Mouse (Mus musculus) intestine, embryonic 15.5 days (tissue): ENCODE measurements around the gene Prkcg. TPM values are rescaled to one million over a fixed set of nuclear protein-coding genes. Genes with fewer than 3 reads are reported as not detected.
"Not testable (repeated sequence)": the region's sequence is repeated elsewhere in the genome, so short reads cannot be mapped to it uniquely, and the experiment has no call there.

Experiments used
- ATAC-seq: fragments of 200-750 bp; cut with Nextera tagmentation; 2 replicates; pipeline ENCODE4 v1.8.0; 2017; ENCODE audit warnings: moderate TSS enrichment, moderate library complexity
- H3K27ac ChIP-seq: fragments of 300-500 bp; sonication (generic); 2 replicates; pipeline ENCODE4 v1.5.1; 2015; ENCODE audit warnings: mild to moderate bottlenecking, inconsistent platforms
- H3K27me3 ChIP-seq: fragments of 300-500 bp; sonication (generic); replicated peaks from 2 replicates; pipeline ENCODE4 v1.6.1; 2015; ENCODE audit warnings: inconsistent platforms
- H3K36me3 ChIP-seq: fragments of 300-500 bp; sonication (generic); 2 replicates; pipeline ENCODE4 v1.6.1; 2015; ENCODE audit warnings: inconsistent platforms
- H3K4me1 ChIP-seq: fragments of 300-500 bp; sonication (generic); replicated peaks from 2 replicates; pipeline ENCODE4 v1.6.1; 2015; ENCODE audit warnings: inconsistent platforms
- H3K4me2 ChIP-seq: fragments of 300-500 bp; sonication (generic); replicated peaks from 2 replicates; pipeline ENCODE4 v1.6.1; 2015; ENCODE audit warnings: mild to moderate bottlenecking, inconsistent platforms
- H3K4me3 ChIP-seq: fragments of 300-500 bp; sonication (generic); replicated peaks from 2 replicates; pipeline ENCODE4 v1.5.1; 2015; ENCODE audit warnings: inconsistent platforms
- H3K9ac ChIP-seq: fragments of 300-500 bp; sonication (generic); 2 replicates; pipeline ENCODE4 v1.6.1; 2015; ENCODE audit warnings: inconsistent platforms
- H3K9me3 ChIP-seq: fragments of 300-500 bp; sonication (generic); 2 replicates; pipeline ENCODE4 v1.6.1; 2016; ENCODE audit warnings: inconsistent platforms
- WGBS: fragments of 180-500 bp; shearing (Covaris S2); methylation state at CpG from one replicate; pipeline ENCODE4 v1.1.7; 2015; 5-methylcytosine and 5-hydroxymethylcytosine counted together
- polyA plus RNA-seq: library from polyadenylated mRNA; unstranded; fragments of >200 nt; fragmentation: Nextera tagmentation; extraction: Ambion mirVana; gene quantifications from 2 replicates; pipeline ENCODE4 v1.2.1, GENCODE M21; 2015

Prkcg gene
- polyA plus RNA-seq, 1 experiment from 2014 or later: 0.45 TPM

DNA sequence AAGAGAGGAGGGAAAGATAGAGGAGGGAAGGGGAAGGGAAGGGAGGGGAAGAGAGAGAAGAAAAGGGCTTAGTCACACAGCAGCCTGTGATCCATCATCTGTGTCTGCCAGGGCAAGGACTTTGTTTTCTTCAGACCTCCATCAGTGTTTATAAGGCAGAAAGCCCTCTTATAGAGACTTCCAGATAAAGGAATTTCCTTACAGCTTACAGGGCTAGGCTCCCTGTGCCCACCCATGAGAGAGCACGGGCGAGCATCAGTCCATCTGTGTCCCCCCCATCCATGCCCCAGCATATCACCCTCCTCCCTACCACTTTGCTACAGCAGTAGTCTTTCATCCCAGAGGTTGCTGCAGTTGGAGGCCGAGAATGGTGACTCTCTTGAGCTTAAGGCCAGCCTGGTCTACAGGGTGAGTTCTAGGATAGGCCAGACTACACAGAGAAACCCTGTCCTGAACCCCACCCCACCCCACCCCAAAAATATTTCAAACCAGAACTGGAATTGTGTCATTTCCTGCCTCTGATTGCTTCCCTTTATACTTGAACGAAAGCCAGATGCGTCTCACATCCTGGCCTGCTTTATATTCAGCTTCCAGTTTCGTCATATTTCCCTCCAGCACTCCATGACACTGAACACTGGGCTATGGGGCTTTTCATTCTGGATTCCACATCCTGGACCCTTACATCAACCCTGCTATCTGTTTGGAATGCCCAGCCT lies 13.4 kb upstream of the Prkcg start:
- Histone ChIP-seq H3K27me3 (no peaks in the 10 kb centered on the region), H3K4me2 (no peak overlapping the region), H3K9ac (no peak overlapping the region), H3K4me1 (0 out of 2 replicates have a peak, but pooled peaks cover 3% of the 10 kb centered on the region), H3K9me3 (no peaks in the 10 kb centered on the region), H3K36me3 (no peaks in the 10 kb centered on the region), H3K27ac (peak overlapping the region; percentile 70), H3K4me3 (no peak overlapping the region)
- 36% methylated on average over 6 of the region's 6 CpGs for WGBS
- ATAC-seq: peak; percentile 75

DNA sequence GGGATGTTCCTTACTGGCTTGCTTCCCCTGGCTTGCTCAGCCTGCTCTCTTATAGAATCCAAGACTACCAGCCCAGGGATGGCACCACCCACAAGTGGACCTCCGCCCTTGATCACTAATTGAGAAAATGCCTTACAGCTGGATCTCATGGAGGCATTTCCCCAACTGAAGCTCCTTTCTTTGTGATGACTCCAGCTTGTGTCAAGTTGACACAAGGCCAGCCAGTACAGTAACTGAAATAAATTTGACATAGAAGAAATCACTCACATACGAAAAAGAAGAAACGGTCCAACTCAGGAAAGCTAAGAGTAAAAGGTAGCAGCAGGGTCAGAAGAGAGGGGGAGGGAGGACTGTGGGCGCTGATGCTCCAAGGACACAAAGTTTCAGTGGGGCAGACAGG lies 12.2 kb upstream of the Prkcg start:
- not testable (repeated sequence) for H3K4me3 ChIP-seq, H3K9me3 ChIP-seq, H3K4me2 ChIP-seq, H3K4me1 ChIP-seq, H3K27ac ChIP-seq, H3K36me3 ChIP-seq, ATAC-seq, H3K9ac ChIP-seq, H3K27me3 ChIP-seq
- whole genome bisulfite sequencing: 55% methylated on average over 4 of the region's 4 CpGs

DNA sequence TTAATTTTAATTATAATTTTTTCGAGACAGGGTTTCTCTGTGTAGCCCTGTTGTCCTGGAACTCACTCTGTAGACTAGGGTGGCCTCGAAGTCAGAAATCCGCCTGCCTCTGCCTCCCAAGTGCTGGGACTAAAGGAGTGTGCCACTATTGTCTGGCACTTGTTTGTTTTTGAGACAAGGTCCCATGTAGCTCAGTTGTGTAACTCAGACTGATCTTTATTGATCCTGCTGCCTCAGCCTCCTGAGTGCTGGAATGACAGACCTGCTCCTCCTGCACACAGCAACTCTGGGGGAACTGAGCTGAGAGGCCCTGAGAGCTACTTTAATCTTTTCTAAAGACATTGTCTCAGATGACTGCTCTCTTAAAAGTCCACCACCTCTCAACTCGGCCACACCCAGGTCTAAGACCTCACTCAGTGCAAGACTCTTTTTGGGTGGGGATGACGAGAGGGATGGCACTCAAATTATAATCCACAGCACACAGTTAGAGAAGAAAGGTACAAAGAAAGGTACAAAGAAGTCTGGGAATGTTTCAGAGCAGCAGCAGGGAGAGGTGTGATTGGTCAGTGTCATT lies 8.8 kb upstream of the Prkcg start:
- Histone ChIP-seq H3K27ac (no peak overlapping the region), H3K4me2 (no peak overlapping the region), H3K9ac (no peak overlapping the region), H3K4me3 (no peak overlapping the region), H3K36me3 (no peaks in the 10 kb centered on the region), H3K4me1 (0 out of 2 replicates have a peak, but pooled peaks cover 3% of the 10 kb centered on the region), H3K9me3 (no peaks in the 10 kb centered on the region), H3K27me3 (no peaks in the 10 kb centered on the region)
- 73% methylated on average over 5 of the region's 5 CpGs for WGBS
- no peak for ATAC-seq

DNA sequence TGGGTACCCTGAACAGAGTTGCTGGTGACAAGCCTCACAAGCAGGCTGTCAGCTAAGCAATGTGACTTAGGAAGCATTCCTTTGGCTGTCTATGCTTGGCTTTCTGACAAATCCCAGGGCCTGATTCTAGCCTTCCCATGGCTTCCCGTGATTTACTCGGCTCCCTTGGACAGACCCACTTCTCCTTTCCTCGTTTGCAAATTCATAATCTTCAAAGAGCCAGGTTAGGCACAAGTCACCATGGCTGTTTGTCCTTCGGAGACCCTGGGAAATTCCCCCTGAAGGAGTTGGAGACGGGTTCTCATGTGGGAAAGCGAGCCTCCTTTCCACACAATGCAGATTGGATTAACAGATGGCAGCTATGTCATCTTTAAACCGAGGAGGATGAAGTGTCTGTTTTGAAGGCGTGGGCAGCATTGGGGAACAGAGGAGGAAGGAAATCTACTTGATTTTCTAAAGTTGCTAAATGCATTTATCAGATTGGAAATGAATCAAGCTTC lies 8.3 kb upstream of the Prkcg start:
- no peak for ATAC-seq
- WGBS: 41% methylated on average over 8 of the region's 8 CpGs
- no peaks in the 10 kb centered on the region for H3K9me3 ChIP-seq
- no peak overlapping the region for H3K9ac ChIP-seq
- no peak overlapping the region for H3K4me2 ChIP-seq
- no peak overlapping the region for H3K27ac ChIP-seq
- H3K27me3 ChIP-seq: no peaks in the 10 kb centered on the region
- no peaks in the 10 kb centered on the region for H3K36me3 ChIP-seq
- H3K4me3 ChIP-seq: no peak overlapping the region
- no peaks in the 10 kb centered on the region for H3K4me1 ChIP-seq

DNA sequence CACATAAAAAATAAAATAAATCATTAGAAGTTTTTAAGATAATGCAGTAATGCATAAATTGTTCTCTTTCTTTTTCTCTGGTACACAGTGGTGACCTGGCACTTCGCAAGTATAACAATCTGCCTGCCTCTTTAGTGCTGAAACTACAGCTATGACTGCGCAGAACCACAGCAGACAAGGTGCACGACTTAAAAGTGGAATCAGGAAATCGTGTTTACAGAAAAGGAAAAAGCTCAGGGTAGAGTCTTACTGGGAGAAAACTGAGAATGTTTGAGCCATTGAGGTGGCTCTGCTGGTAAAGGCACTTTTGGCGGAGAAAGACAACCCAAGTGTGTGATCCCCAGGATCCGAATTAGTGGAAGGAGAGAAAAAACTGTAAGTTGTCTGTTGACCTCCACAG lies 7.2 kb upstream of the Prkcg start:
- 76% methylated on average over 6 of the region's 6 CpGs for WGBS
- no peak for ATAC-seq

DNA sequence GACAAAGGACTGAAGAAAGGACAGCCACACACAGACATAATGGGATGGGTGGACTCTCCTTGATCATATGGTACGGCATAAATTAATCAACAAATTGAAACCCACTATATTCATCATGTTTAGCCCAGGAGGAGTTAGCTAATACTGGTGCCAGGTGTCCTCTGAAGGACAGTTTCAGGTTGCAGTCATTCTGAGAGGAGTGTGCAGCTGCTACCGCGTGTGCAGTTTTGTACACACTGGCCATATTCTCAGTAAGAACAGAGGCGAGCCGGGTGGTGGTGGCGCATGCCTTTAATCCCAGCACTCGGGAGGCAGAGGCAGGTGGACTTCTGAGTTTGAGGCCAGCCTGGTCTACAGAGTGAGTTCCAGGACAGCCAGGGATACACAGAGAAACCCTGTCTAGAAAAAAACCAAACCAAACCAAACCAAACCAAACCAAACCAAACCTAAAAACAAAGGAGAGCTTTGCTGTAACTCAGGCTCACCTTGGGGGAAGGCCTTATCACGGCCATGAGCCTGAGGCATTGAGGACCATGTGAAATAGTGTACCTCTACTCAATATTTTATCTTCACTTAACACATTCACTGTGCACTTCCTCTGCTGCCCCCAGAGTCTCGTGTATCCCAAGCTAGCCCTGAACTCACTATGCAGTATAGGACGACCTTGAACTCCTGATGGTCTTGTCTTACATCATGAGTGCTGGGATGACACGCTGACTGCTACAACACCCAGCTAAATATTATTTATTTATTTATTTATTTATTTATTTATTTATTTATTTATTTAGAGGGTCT lies 5.7 kb upstream of the Prkcg start:
- WGBS: 88% methylated on average over 11 of the region's 11 CpGs

More for the DNA sequence above, 7.2 kb upstream of the Prkcg start:
- Histone ChIP-seq H3K36me3 (no peaks in the 10 kb centered on the region), H3K27ac (no peak overlapping the region), H3K4me2 (no peak overlapping the region), H3K4me1 (no peaks in the 10 kb centered on the region), H3K9ac (no peak overlapping the region), H3K9me3 (no peaks in the 10 kb centered on the region), H3K27me3 (no peaks in the 10 kb centered on the region), H3K4me3 (no peak overlapping the region)

DNA sequence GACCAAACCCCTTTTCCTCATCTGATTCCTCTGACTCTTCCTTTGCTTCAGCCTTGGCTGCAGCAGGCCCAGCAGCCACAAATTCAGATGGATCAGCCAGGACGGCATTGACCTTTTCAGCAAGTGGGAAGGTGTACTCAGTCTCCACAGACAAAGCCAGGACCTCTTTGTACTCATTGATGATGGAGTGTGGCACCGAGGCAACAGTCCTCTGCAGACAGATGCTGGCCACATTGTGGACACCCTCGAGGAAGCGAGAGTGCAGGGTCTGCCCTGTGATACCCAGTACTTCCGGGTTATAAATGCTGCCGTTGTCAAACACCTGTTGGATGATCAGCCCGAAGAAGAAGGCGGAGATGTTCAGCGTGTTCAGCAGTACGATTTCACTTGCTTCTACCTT lies 4.4 kb upstream of the Prkcg start:
- Histone ChIP-seq H3K4me1 (peaks cover 9% of the 10 kb centered on the region; the same call in 1 of the 2 replicates), H3K36me3 (no peaks in the 10 kb centered on the region), H3K9ac (no peak overlapping the region), H3K4me3 (no peak overlapping the region), H3K27me3 (no peaks in the 10 kb centered on the region), H3K4me2 (no peak overlapping the region), H3K9me3 (no peaks in the 10 kb centered on the region), H3K27ac (no peak overlapping the region)
- WGBS: 80% methylated on average over 10 of the region's 10 CpGs
- no peak for ATAC-seq

More for the DNA sequence above, 5.7 kb upstream of the Prkcg start:
- no peaks in the 10 kb centered on the region for H3K36me3 ChIP-seq
- H3K4me2 ChIP-seq: no peak overlapping the region
- H3K9me3 ChIP-seq: no peaks in the 10 kb centered on the region
- no peak for ATAC-seq
- no peak overlapping the region for H3K4me3 ChIP-seq
- H3K27me3 ChIP-seq: no peaks in the 10 kb centered on the region
- H3K9ac ChIP-seq: no peak overlapping the region
- H3K4me1 ChIP-seq: peaks cover 8% of the 10 kb centered on the region; the same call in 1 of the 2 replicates
- no peak overlapping the region for H3K27ac ChIP-seq

DNA sequence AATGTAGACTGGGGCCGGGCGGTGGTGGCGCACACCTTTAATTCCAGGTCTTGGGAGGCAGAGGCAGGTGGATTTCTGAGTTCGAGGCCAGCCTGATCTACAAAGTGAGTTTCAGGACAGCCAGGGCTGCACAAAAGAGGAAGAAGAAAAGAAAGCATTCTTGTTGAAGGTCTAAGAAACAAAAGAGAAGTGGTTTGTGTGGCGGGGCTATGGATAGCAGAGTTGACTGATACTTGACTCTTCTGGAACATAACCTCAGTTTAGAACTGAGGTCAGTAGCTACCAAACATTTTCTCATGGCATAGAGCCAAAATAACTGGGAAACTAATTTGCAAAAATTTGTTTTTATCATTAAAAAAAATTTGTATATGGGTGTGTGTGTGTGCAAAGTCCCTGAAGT lies 2.9 kb upstream of the Prkcg start:
- H3K36me3 ChIP-seq: no peaks in the 10 kb centered on the region
- 90% methylated on average over 5 of the region's 5 CpGs for WGBS
- H3K27me3 ChIP-seq: no peaks in the 10 kb centered on the region
- no peak overlapping the region for H3K9ac ChIP-seq
- no peak for ATAC-seq
- H3K9me3 ChIP-seq: no peaks in the 10 kb centered on the region
- no peak overlapping the region for H3K4me3 ChIP-seq
- no peak overlapping the region for H3K4me2 ChIP-seq
- H3K27ac ChIP-seq: no peak overlapping the region
- H3K4me1 ChIP-seq: peaks cover 13% of the 10 kb centered on the region; the same call in 1 of the 2 replicates

DNA sequence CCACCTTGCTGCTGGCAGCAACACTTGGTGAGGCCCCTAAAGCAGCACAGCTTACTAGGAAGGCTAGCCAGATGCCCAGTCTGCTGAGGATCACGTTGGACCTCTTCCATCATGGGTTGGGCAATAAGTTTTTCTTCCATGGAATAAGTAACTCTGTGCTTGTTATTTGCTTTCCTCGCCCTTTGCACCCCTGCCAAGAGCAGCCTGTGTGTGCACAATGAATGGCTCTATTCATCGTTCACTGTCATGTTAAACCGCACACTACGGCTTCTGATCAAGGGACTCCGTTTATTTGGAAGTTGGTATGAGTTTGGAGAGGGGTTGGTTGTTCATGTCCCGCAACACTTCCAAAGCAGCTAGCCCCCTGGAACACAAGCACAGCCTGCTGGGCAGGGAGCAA lies 1.8 kb upstream of the Prkcg start:
- H3K4me2 ChIP-seq: no peak overlapping the region
- no peaks in the 10 kb centered on the region for H3K36me3 ChIP-seq
- no peaks in the 10 kb centered on the region for H3K27me3 ChIP-seq
- peak overlapping the region; percentile 17; the same call in 1 of the 2 replicates for H3K27ac ChIP-seq
- H3K4me3 ChIP-seq: no peak overlapping the region
- H3K9ac ChIP-seq: no peak overlapping the region
- H3K4me1 ChIP-seq: peaks cover 15% of the 10 kb centered on the region; the same call in 1 of the 2 replicates
- H3K9me3 ChIP-seq: no peaks in the 10 kb centered on the region
- 48% methylated on average over 7 of the region's 7 CpGs for WGBS
- peak; percentile 19 for ATAC-seq

DNA sequence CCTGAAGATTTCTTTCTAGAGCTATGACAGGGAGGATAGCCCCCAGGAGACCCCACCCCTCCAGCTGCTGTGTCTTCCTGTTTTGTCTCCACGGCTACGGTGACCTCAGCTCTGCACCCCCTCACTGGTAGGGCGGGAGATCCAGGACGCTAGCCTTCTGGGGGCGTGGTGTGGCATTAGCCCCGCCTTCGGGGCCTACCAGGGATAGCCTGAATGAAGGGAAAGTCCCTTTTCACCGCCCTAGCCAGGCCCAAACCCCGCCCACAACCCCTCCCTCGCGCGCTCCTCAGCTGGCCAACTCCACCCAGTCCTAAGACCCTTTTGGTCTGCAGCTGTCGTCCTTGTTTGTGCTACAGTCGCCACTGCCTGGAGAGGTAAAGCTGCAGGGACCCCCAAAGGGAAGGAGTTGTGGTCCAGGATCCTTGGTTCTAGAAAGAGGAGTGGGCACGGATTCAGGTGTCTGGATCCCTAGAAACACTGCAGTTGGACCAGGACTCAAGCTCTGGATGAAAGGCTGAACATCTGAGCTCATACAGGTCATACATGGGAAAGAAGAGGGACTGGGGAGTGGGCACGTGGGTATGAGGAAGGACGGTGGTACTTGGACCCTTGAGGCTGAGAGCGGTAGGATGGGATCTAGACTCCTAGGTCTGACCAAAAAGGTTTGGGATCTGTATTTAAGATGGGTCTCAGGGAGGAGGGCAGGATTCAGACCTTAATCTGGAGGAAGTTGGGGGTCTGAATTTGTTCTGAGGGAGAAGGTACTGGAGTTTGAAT lies 1.5 kb downstream of the Prkcg start:
- H3K27ac ChIP-seq: peak overlapping the region; percentile 94
- WGBS: under 1% methylated on average over 18 of the region's 18 CpGs
- H3K27me3 ChIP-seq: no peaks in the 10 kb centered on the region
- H3K4me3 ChIP-seq: peak overlapping the region; percentile 40
- peak overlapping the region; percentile 74 for H3K4me2 ChIP-seq
- H3K9me3 ChIP-seq: no peaks in the 10 kb centered on the region
- H3K4me1 ChIP-seq: peaks cover 29% of the 10 kb centered on the region; the same call in 1 of the 2 replicates
- peak; percentile 80 for ATAC-seq
- H3K9ac ChIP-seq: peak overlapping the region; percentile 56
- 0 out of 2 replicates have a peak, but pooled peaks cover 3% of the 10 kb centered on the region for H3K36me3 ChIP-seq

DNA sequence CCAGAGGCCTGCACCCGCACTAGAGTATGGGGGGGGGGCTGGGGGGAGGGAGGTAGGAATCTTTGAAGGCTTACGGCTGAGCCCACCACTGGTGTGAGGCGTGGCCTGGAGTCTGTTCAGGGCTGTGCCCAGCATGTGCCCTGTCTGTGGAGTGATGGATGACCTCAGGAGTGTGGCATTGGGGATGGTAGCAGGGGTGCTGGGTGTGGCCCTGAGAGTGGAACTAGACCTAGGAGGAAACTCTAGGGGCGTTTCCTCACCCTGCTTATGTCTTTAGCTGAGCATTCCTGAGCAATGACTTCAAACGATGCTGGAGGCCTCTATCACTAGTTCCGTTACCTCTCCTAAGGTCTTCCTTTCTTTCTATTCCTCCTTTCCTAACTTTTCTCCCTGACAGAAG lies 2.2 kb downstream of the Prkcg start:
- Histone ChIP-seq H3K4me1 (peaks cover 35% of the 10 kb centered on the region), H3K36me3 (0 out of 2 replicates have a peak, but pooled peaks cover 3% of the 10 kb centered on the region), H3K4me2 (peak overlapping the region; percentile 74), H3K27ac (peak overlapping the region; percentile 94), H3K27me3 (no peaks in the 10 kb centered on the region), H3K9ac (peak overlapping the region; percentile 45), H3K9me3 (no peaks in the 10 kb centered on the region), H3K4me3 (peak overlapping the region; percentile 40)
- ATAC-seq: peak; percentile 2; the same call in 1 of the 2 replicates
- WGBS: 15% methylated on average over 6 of the region's 6 CpGs
